Mouse (Mus musculus) limb, embryonic 10.5 days (tissue): Measurements from ENCODE around the gene Nt5c2. TPM values are rescaled to one million over a fixed set of nuclear protein-coding genes. Genes with fewer than 3 reads are reported as not detected.

ENCODE experiments used
- DNase-seq: peaks from one replicate; pipeline ENCODE4 v3.0.0-alpha.2; 2017; ENCODE audit warnings: low spot score
- H3K27ac ChIP-seq: fragments of 300-500 bp; sonication (generic); 2 replicates; pipeline ENCODE4 v1.5.1; 2016; ENCODE audit warnings: mild to moderate bottlenecking
- H3K27me3 ChIP-seq: fragments of 300-500 bp; sonication (generic); 2 replicates; pipeline ENCODE4 v1.6.1; 2016; ENCODE audit warnings: low read depth, mild to moderate bottlenecking; ENCODE audit not compliant: poor library complexity, severe bottlenecking
- H3K36me3 ChIP-seq: fragments of 300-500 bp; sonication (generic); 2 replicates; pipeline ENCODE4 v1.6.1; 2016; ENCODE audit warnings: mild to moderate bottlenecking, moderate library complexity
- H3K4me1 ChIP-seq: fragments of 300-500 bp; sonication (generic); 2 replicates; pipeline ENCODE4 v1.6.1; 2016
- H3K4me3 ChIP-seq: fragments of 300-500 bp; sonication (generic); 2 replicates; pipeline ENCODE4 v1.5.1; 2016; ENCODE audit warnings: mild to moderate bottlenecking, moderate library complexity
- H3K9me3 ChIP-seq: fragments of 300-500 bp; sonication (generic); replicated peaks from 2 replicates; pipeline ENCODE4 v1.6.1; 2016; ENCODE audit warnings: mild to moderate bottlenecking
- WGBS: fragments of 180-500 bp; shearing (Covaris S2); methylation state at CpG from one replicate; pipeline ENCODE4 v1.1.7; 2016; 5-methylcytosine and 5-hydroxymethylcytosine counted together
- polyA plus RNA-seq: library from polyadenylated mRNA; unstranded; fragments of >200 nt; fragmentation: Nextera tagmentation; extraction: Ambion mirVana; gene quantifications from 2 replicates; pipeline ENCODE4 v1.2.1, GENCODE M21; 2016

Gene Nt5c2
- polyA plus RNA-seq, 1 experiment from 2014 or later = 89.8 TPM

GRCm38 (mm10) chr19:47034916-47035315 is 20.0 kb upstream of the Nt5c2 start:
- 94% methylated on average over 4 of the region's 4 CpGs for WGBS
- Histone ChIP-seq H3K4me3 (no peak overlapping the region), H3K36me3 (peaks cover 78% of the 10 kb centered on the region), H3K4me1 (no peaks in the 10 kb centered on the region), H3K27me3 (no peaks in the 10 kb centered on the region), H3K9me3 (no peaks in the 10 kb centered on the region), H3K27ac (no peak overlapping the region)
- no peak for DNase-seq

GRCm38 (mm10) chr19:47031770-47032169 is 16.8 kb upstream of the Nt5c2 start:
- no peak for DNase-seq
- Histone ChIP-seq H3K4me3 (no peak overlapping the region), H3K27ac (no peak overlapping the region), H3K27me3 (no peaks in the 10 kb centered on the region), H3K36me3 (peaks cover 47% of the 10 kb centered on the region), H3K9me3 (no peaks in the 10 kb centered on the region), H3K4me1 (no peaks in the 10 kb centered on the region)
- 94% methylated on average over 6 of the region's 6 CpGs for WGBS

DNA sequence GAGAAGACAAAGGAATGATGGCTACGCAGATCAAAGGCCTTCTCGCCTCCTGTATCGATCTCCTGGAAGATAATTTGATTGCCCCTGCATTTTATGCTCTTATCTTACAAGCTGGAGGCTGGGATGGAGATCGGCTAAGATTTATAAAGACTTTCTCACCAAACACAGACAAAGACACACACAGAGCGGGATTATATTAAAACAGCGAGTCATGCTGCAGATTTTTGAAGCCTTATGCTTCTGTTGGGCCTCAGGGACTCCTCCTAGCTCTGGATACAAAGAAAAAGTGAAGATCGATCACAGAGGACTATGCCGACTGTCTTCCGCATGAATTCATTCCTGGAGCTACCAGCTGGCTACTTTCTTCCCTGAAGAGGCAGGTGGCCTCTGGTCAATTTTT is 14.8 kb upstream of the Nt5c2 start:
- no peak for DNase-seq
- Histone ChIP-seq H3K4me3 (no peak overlapping the region), H3K36me3 (peaks cover 27% of the 10 kb centered on the region), H3K9me3 (no peaks in the 10 kb centered on the region), H3K4me1 (peaks cover 2% of the 10 kb centered on the region; the same call in 1 of the 2 replicates), H3K27me3 (no peaks in the 10 kb centered on the region), H3K27ac (no peak overlapping the region)
- WGBS = 89% methylated on average over 9 of the region's 9 CpGs

DNA sequence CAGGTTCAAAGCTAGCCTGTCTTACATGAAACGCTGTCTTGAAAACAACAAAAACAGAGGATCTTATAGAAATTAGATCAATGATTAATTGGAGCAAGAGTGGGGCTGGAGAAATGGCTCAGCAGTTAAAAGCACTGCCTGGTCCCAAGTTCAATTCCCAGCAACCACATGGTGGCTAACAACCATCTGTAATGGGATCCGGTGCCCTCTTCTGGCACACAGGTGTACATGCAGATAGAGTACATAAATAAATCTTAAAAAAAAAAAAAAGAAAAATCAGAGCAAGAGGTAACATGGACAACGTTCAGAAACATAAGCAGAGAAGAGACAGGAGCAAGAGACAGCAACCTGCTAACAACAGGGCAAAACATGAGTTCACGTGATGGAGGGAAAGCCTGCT is 11.6 kb upstream of the Nt5c2 start:
- DNase-seq = no peak
- Histone ChIP-seq H3K9me3 (no peaks in the 10 kb centered on the region), H3K36me3 (no peaks in the 10 kb centered on the region), H3K4me3 (no peak overlapping the region), H3K4me1 (peaks cover 11% of the 10 kb centered on the region; the same call in 1 of the 2 replicates), H3K27ac (no peak overlapping the region), H3K27me3 (no peaks in the 10 kb centered on the region)
- WGBS = 87% methylated on average over 4 of the region's 4 CpGs

DNA sequence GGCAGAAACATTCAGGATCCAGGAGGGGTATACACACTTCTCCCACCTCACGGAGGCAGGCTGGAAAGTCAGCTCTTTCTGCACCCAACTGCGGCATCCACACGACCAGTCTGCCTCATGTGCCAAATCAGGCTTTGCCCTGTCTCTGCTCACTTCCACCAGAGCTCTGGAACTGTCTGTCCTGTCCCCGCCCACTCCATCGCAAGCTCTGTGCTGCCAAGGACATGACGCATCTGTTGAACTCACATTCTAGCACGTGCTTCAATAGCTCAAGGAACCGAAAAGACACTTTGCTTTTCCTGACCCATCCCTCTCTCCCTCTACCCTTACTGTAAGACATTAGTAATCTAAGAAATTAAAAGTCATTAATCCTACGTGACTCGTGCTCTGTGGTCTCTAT is 10.0 kb upstream of the Nt5c2 start:
- 88% methylated on average over 10 of the region's 10 CpGs for WGBS
- no peaks in the 10 kb centered on the region for H3K36me3 ChIP-seq
- H3K27me3 ChIP-seq = 0 out of 2 replicates have a peak, but pooled peaks cover 2% of the 10 kb centered on the region
- peaks cover 11% of the 10 kb centered on the region; the same call in 1 of the 2 replicates for H3K4me1 ChIP-seq
- H3K27ac ChIP-seq = no peak overlapping the region
- H3K4me3 ChIP-seq = no peak overlapping the region
- DNase-seq = no peak
- no peaks in the 10 kb centered on the region for H3K9me3 ChIP-seq

GRCm38 (mm10) chr19:47023546-47023945 is 8.6 kb upstream of the Nt5c2 start:
- no peak for DNase-seq
- Histone ChIP-seq H3K27ac (no peak overlapping the region), H3K9me3 (no peaks in the 10 kb centered on the region), H3K4me1 (peaks cover 16% of the 10 kb centered on the region), H3K36me3 (no peaks in the 10 kb centered on the region), H3K27me3 (peaks cover 13% of the 10 kb centered on the region; the same call in 1 of the 2 replicates), H3K4me3 (no peak overlapping the region)
- 90% methylated on average over 13 of the region's 13 CpGs for WGBS

GRCm38 (mm10) chr19:47022709-47023108 is 7.8 kb upstream of the Nt5c2 start:
- WGBS = 81% methylated on average over 4 of the region's 4 CpGs

DNA sequence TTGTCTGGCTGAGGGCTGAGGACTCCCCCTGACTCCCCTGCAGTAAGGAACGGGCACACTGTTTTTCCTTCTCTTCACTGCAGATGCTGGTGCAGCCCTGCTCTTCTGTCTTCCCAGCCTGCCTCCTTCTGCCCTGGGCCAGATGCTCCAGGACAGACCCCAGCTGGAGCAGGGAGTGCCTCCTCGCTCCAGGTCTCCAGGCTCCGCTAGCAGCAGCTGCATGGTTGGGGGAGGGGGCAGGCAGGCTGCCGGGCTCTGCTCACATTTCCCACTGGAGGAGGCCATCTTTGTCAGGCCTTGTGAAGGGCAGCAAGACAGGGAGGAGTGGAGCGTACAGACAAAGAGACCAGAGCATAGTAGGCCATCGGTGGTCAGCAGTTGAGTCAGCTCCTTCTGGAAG is 4.4 kb upstream of the Nt5c2 start:
- no peaks in the 10 kb centered on the region for H3K9me3 ChIP-seq
- H3K4me1 ChIP-seq = peaks cover 24% of the 10 kb centered on the region
- no peak overlapping the region for H3K4me3 ChIP-seq
- H3K27ac ChIP-seq = no peak overlapping the region
- no peak for DNase-seq
- H3K36me3 ChIP-seq = no peaks in the 10 kb centered on the region
- peaks cover 53% of the 10 kb centered on the region for H3K27me3 ChIP-seq
- 30% methylated on average over 6 of the region's 6 CpGs for WGBS

More at GRCm38 (mm10) chr19:47022709-47023108, 7.8 kb upstream of the Nt5c2 start:
- no peaks in the 10 kb centered on the region for H3K9me3 ChIP-seq
- no peak overlapping the region for H3K27ac ChIP-seq
- no peak overlapping the region for H3K4me3 ChIP-seq
- no peaks in the 10 kb centered on the region for H3K36me3 ChIP-seq
- peaks cover 21% of the 10 kb centered on the region for H3K27me3 ChIP-seq
- H3K4me1 ChIP-seq = peaks cover 16% of the 10 kb centered on the region
- no peak for DNase-seq

GRCm38 (mm10) chr19:47018330-47018729 is 3.4 kb upstream of the Nt5c2 start:
- 51% methylated on average over 2 of the region's 2 CpGs for WGBS
- H3K4me3 ChIP-seq = no peak overlapping the region
- peaks cover 63% of the 10 kb centered on the region for H3K27me3 ChIP-seq
- H3K9me3 ChIP-seq = no peaks in the 10 kb centered on the region
- H3K36me3 ChIP-seq = no peaks in the 10 kb centered on the region
- peaks cover 21% of the 10 kb centered on the region for H3K4me1 ChIP-seq
- DNase-seq = no peak
- H3K27ac ChIP-seq = no peak overlapping the region

DNA sequence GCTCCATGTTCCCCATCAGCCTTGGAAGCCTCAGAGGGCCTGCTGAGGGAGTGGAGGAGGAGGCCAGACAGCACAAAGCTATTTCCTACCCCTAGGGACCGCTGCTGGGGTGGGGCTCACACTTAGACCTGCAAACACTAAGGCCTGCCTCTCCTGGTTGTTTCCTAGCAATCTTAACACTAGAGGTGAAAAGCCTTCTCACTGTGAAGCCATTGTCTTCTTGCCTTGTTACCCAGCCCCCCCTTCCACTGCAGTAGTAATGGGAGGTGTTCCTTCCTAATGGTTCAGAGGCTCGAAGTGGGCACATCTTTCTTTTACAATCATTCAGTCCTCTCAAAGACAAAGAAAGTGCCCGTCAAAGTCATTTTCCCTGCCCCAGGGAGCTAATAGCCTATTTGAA is 2.9 kb upstream of the Nt5c2 start:
- Histone ChIP-seq H3K27me3 (peaks cover 68% of the 10 kb centered on the region), H3K27ac (no peak overlapping the region), H3K4me3 (no peak overlapping the region), H3K36me3 (no peaks in the 10 kb centered on the region), H3K4me1 (peaks cover 21% of the 10 kb centered on the region), H3K9me3 (no peaks in the 10 kb centered on the region)
- no peak for DNase-seq
- 9% methylated on average over 3 of the region's 3 CpGs for WGBS

- Histone ChIP-seq H3K4me3 (no peak overlapping the region), H3K27me3 (peaks cover 82% of the 10 kb centered on the region), H3K9me3 (no peaks in the 10 kb centered on the region), H3K4me1 (peaks cover 21% of the 10 kb centered on the region), H3K27ac (no peak overlapping the region), H3K36me3 (no peaks in the 10 kb centered on the region)
- WGBS = under 1% methylated on average over 15 of the region's 15 CpGs
- peak; percentile 95 for DNase-seq
These were observed 1.5 kb upstream of the Nt5c2 start for GRCm38 (mm10) chr19:47016487-47016886.

DNA sequence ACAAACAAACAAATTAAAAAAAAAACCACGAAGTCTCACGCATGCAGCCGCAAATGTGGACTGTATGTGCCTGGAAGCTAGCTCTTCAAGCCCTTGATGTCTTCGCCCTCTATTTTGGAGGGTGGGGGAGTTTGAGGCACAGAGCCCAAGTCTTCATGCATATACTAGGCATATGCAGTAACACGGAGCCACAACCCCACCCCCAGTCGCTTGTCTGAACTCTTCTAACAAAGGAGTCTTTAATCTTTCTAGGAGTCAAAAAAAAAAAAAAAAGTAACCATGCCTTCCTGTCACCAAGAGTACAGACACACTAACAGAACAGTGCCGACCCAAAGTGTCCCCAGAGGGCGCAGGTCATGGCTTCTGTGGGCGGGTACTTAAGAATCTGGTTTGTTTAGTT is 1.0 kb upstream of the Nt5c2 start:
- Histone ChIP-seq H3K27me3 (peaks cover 86% of the 10 kb centered on the region), H3K4me3 (no peak overlapping the region), H3K36me3 (no peaks in the 10 kb centered on the region), H3K9me3 (no peaks in the 10 kb centered on the region), H3K27ac (no peak overlapping the region), H3K4me1 (peaks cover 21% of the 10 kb centered on the region)
- no peak for DNase-seq
- 4% methylated on average over 9 of the region's 9 CpGs for WGBS

- Histone ChIP-seq H3K27me3 (peaks cover 86% of the 10 kb centered on the region), H3K9me3 (no peaks in the 10 kb centered on the region), H3K4me1 (peaks cover 21% of the 10 kb centered on the region), H3K4me3 (peak overlapping the region; percentile 51), H3K27ac (no peak overlapping the region), H3K36me3 (no peaks in the 10 kb centered on the region)
- no peak for DNase-seq
- WGBS = under 1% methylated on average over 37 of the region's 37 CpGs
These were observed 443 bp upstream of the Nt5c2 start for GRCm38 (mm10) chr19:47015396-47015795.

GRCm38 (mm10) chr19:47014159-47014446 is 850 bp downstream of the Nt5c2 start:
- WGBS = 3% methylated on average over 11 of the region's 11 CpGs
- no peak for DNase-seq
- Histone ChIP-seq H3K4me1 (peaks cover 17% of the 10 kb centered on the region), H3K36me3 (no peaks in the 10 kb centered on the region), H3K9me3 (no peaks in the 10 kb centered on the region), H3K27ac (no peak overlapping the region), H3K4me3 (peak overlapping the region; percentile 51), H3K27me3 (peaks cover 78% of the 10 kb centered on the region)
